Mouse (Mus musculus) heart, embryonic 11.5 days (tissue): ENCODE results near the gene Fam83g. TPM values are rescaled to one million over a fixed set of nuclear protein-coding genes. Genes with fewer than 3 reads are reported as not detected.

Source experiments
- ATAC-seq: fragments of 200-750 bp; cut with Nextera tagmentation; replicated peaks from 2 replicates; pipeline ENCODE4 v1.8.0; 2017; ENCODE audit warnings: moderate library complexity; ENCODE audit not compliant: insufficient number of reproducible peaks, low FRiP score, low TSS enrichment
- H3K27ac ChIP-seq: fragments of 300-500 bp; sonication (generic); 2 replicates; pipeline ENCODE4 v1.5.1; 2014; ENCODE audit warnings: mild to moderate bottlenecking, low read depth, low read length
- H3K27me3 ChIP-seq: fragments of 300-500 bp; sonication (generic); 2 replicates; pipeline ENCODE4 v1.6.1; 2014; ENCODE audit warnings: mild to moderate bottlenecking, low read length, mixed read lengths; ENCODE audit not compliant: control insufficient read depth, insufficient read depth
- H3K36me3 ChIP-seq: fragments of 300-500 bp; sonication (generic); 2 replicates; pipeline ENCODE4 v1.6.1; 2014; ENCODE audit warnings: mild to moderate bottlenecking, low read length, moderate library complexity, mixed read lengths; ENCODE audit not compliant: control insufficient read depth, insufficient read depth
- H3K4me1 ChIP-seq: fragments of 300-500 bp; sonication (generic); 2 replicates; pipeline ENCODE4 v1.6.1; 2014; ENCODE audit warnings: low read length; ENCODE audit not compliant: control insufficient read depth, insufficient read depth
- H3K4me2 ChIP-seq: fragments of 300-500 bp; sonication (generic); 2 replicates; pipeline ENCODE4 v1.6.1; 2014; ENCODE audit warnings: mild to moderate bottlenecking, moderate library complexity
- H3K4me3 ChIP-seq: fragments of 300-500 bp; sonication (generic); 2 replicates; pipeline ENCODE4 v1.5.1; 2014; ENCODE audit warnings: low read depth, low read length
- H3K9ac ChIP-seq: fragments of 300-500 bp; sonication (generic); 2 replicates; pipeline ENCODE4 v1.6.1; 2014; ENCODE audit warnings: mild to moderate bottlenecking, low read depth, low read length, moderate library complexity
- H3K9me3 ChIP-seq: fragments of 300-500 bp; sonication (generic); replicated peaks from 2 replicates; pipeline ENCODE4 v1.6.1; 2016; ENCODE audit warnings: low read length; ENCODE audit not compliant: control insufficient read depth
- WGBS: fragments of 180-500 bp; shearing (Covaris S2); extraction: QIAGEN DNeasy Blood & Tissue Kit; methylation state at CpG from one replicate; pipeline ENCODE4 v1.1.7; 2014; ENCODE audit not compliant: insufficient replicate concordance; 5-methylcytosine and 5-hydroxymethylcytosine counted together
- polyA plus RNA-seq: library from polyadenylated mRNA; unstranded; fragments of >200 nt; fragmentation: Nextera tagmentation; extraction: Ambion mirVana; gene quantifications from 2 replicates; pipeline ENCODE4 v1.2.1, GENCODE M21; 2014

Fam83g gene
- polyA plus RNA-seq, 1 experiment from 2014 or later, result 1.6 TPM

- no peak overlapping the region for H3K4me2 ChIP-seq
- no peak overlapping the region for H3K9ac ChIP-seq
- WGBS, result 72% methylated on average over 3 of the region's 3 CpGs
- no peak for ATAC-seq
- no peak overlapping the region for H3K27ac ChIP-seq
- no peak overlapping the region for H3K4me3 ChIP-seq
- H3K27me3 ChIP-seq, result peaks cover 4% of the 10 kb centered on the region; the same call in 1 of the 2 replicates
- H3K36me3 ChIP-seq, result no peaks in the 10 kb centered on the region
- no peaks in the 10 kb centered on the region for H3K9me3 ChIP-seq
- H3K4me1 ChIP-seq, result 0 out of 2 replicates have a peak, but pooled peaks cover 3% of the 10 kb centered on the region
Measured at GRCm38 (mm10) chr11:61708928-61709327, 25.0 kb downstream of the Fam83g start.

GRCm38 (mm10) chr11:61713157-61713855 lies 29.4 kb downstream of the Fam83g start:
- Histone ChIP-seq H3K27me3 (peaks cover 4% of the 10 kb centered on the region; the same call in 1 of the 2 replicates), H3K9ac (no peak overlapping the region), H3K4me2 (no peak overlapping the region), H3K4me3 (no peak overlapping the region), H3K36me3 (no peaks in the 10 kb centered on the region), H3K9me3 (no peaks in the 10 kb centered on the region), H3K27ac (no peak overlapping the region), H3K4me1 (0 out of 2 replicates have a peak, but pooled peaks cover 3% of the 10 kb centered on the region)
- ATAC-seq, result no peak
- WGBS, result 60% methylated on average over 15 of the region's 15 CpGs

- H3K4me2 ChIP-seq, result no peak overlapping the region
- 32% methylated on average over 11 of the region's 11 CpGs for WGBS
Measured at GRCm38 (mm10) chr11:61714346-61715117, 30.6 kb downstream of the Fam83g start.

GRCm38 (mm10) chr11:61715130-61715529 lies 31.2 kb downstream of the Fam83g start:
- peaks cover 4% of the 10 kb centered on the region; the same call in 1 of the 2 replicates for H3K27me3 ChIP-seq
- no peaks in the 10 kb centered on the region for H3K36me3 ChIP-seq
- H3K9me3 ChIP-seq, result no peaks in the 10 kb centered on the region
- ATAC-seq, result no peak
- H3K9ac ChIP-seq, result no peak overlapping the region
- H3K4me1 ChIP-seq, result no peaks in the 10 kb centered on the region
- no peak overlapping the region for H3K27ac ChIP-seq
- H3K4me3 ChIP-seq, result no peak overlapping the region
- H3K4me2 ChIP-seq, result no peak overlapping the region
- WGBS, result 58% methylated on average over 6 of the region's 6 CpGs

More at GRCm38 (mm10) chr11:61714346-61715117, 30.6 kb downstream of the Fam83g start:
- no peaks in the 10 kb centered on the region for H3K4me1 ChIP-seq
- no peak overlapping the region; the same call in 1 of the 2 replicates for H3K9ac ChIP-seq
- peaks cover 4% of the 10 kb centered on the region; the same call in 1 of the 2 replicates for H3K27me3 ChIP-seq
- H3K9me3 ChIP-seq, result no peaks in the 10 kb centered on the region
- H3K27ac ChIP-seq, result no peak overlapping the region
- no peaks in the 10 kb centered on the region for H3K36me3 ChIP-seq
- 0 out of 2 replicates have a peak, but pooled peaks have one; percentile 49 for ATAC-seq
- H3K4me3 ChIP-seq, result no peak overlapping the region

GRCm38 (mm10) chr11:61717990-61718389 lies 34.1 kb downstream of the Fam83g start:
- 59% methylated on average over 5 of the region's 5 CpGs for WGBS
- no peaks in the 10 kb centered on the region for H3K36me3 ChIP-seq
- 0 out of 2 replicates have a peak, but pooled peaks cover 2% of the 10 kb centered on the region for H3K27me3 ChIP-seq

GRCm38 (mm10) chr11:61719387-61719786 lies 35.5 kb downstream of the Fam83g start:
- ATAC-seq, result no peak
- Histone ChIP-seq H3K27me3 (no peaks in the 10 kb centered on the region), H3K27ac (no peak overlapping the region), H3K4me1 (no peaks in the 10 kb centered on the region), H3K4me2 (no peak overlapping the region), H3K36me3 (no peaks in the 10 kb centered on the region), H3K9me3 (no peaks in the 10 kb centered on the region), H3K9ac (no peak overlapping the region), H3K4me3 (no peak overlapping the region)
- 57% methylated on average over 3 of the region's 3 CpGs for WGBS

More at GRCm38 (mm10) chr11:61717990-61718389, 34.1 kb downstream of the Fam83g start:
- H3K9me3 ChIP-seq, result no peaks in the 10 kb centered on the region
- H3K4me1 ChIP-seq, result no peaks in the 10 kb centered on the region
- ATAC-seq, result no peak
- H3K4me2 ChIP-seq, result no peak overlapping the region
- no peak overlapping the region for H3K9ac ChIP-seq
- no peak overlapping the region for H3K27ac ChIP-seq
- H3K4me3 ChIP-seq, result no peak overlapping the region

GRCm38 (mm10) chr11:61719826-61720225 lies 35.9 kb downstream of the Fam83g start:
- Histone ChIP-seq H3K9ac (no peak overlapping the region), H3K4me1 (no peaks in the 10 kb centered on the region), H3K4me3 (no peak overlapping the region), H3K27ac (no peak overlapping the region), H3K9me3 (no peaks in the 10 kb centered on the region), H3K4me2 (no peak overlapping the region), H3K27me3 (no peaks in the 10 kb centered on the region), H3K36me3 (no peaks in the 10 kb centered on the region)
- WGBS, result 59% methylated on average over 8 of the region's 8 CpGs
- ATAC-seq, result no peak

- WGBS, result 71% methylated on average over 3 of the region's 3 CpGs
- Histone ChIP-seq H3K9ac (no peak within 1 kb of the TSS), H3K4me3 (no peak within 1 kb of the TSS), H3K36me3 (no peaks in the 10 kb centered on the region), H3K4me2 (no peak within 1 kb of the TSS), H3K27me3 (no peaks in the 10 kb centered on the region), H3K4me1 (no peaks in the 10 kb centered on the region), H3K27ac (no peak within 1 kb of the TSS), H3K9me3 (no peaks in the 10 kb centered on the region)
- no peak for ATAC-seq
Measured at GRCm38 (mm10) chr11:61720636-61721035, 36.7 kb downstream of the Fam83g start, which contains the start of gene Slc5a10. Gene Slc5a10 (minus strand): TSS chr11:61720826.
